Mouse (Mus musculus) CH12.LX (cell line): ENCODE measurements around the gene Il1rl2. TPM values are rescaled to one million over a fixed set of nuclear protein-coding genes. Genes with fewer than 3 reads are reported as not detected.

Experiments
- DNase-seq: peaks from one replicate; pipeline ENCODE4 v3.0.0-alpha.2; 2013; ENCODE audit errors: extremely low read depth
- H3K27ac ChIP-seq: 2 replicates; pipeline ENCODE4 v1.5.1; 2012; ENCODE audit warnings: low read depth, mild to moderate bottlenecking, control low read depth, moderate library complexity; ENCODE audit not compliant: insufficient read depth
- H3K27me3 ChIP-seq: replicated peaks from 2 replicates; pipeline ENCODE3; 2012; ENCODE audit warnings: inconsistent platforms
- H3K36me3 ChIP-seq, 2 experiments: replicated peaks in 1 of 2; 2 replicates each; pipeline versions ENCODE3 to v1.6.1; 2012; ENCODE audit warnings: inconsistent platforms in 1 of 2, low read length in 1 of 2, mild to moderate bottlenecking in 1 of 2, mixed read lengths in 1 of 2, moderate library complexity in 1 of 2; ENCODE audit not compliant: control insufficient read depth in 1 of 2, insufficient read depth in 1 of 2
- H3K4me1 ChIP-seq, 2 experiments: 2 replicates each; pipeline ENCODE4 v1.6.1; 2012; ENCODE audit warnings: inconsistent platforms in 1 of 2, moderate library complexity in 1 of 2; ENCODE audit not compliant: insufficient read depth in 2 of 2, control insufficient read depth in 1 of 2
- H3K4me2 ChIP-seq: 2 replicates; pipeline ENCODE4 v1.6.1; 2012; ENCODE audit warnings: low read depth, mild to moderate bottlenecking, control low read depth; ENCODE audit not compliant: poor library complexity, insufficient read depth, severe bottlenecking
- H3K4me3 ChIP-seq, 3 experiments: fragments of 150-350 bp in 1 of 3; sonication (generic) in 1 of 3; replicated peaks in 1 of 3; 2 replicates each; pipeline versions ENCODE3 to v1.5.1; 2011 to 2012; ENCODE audit warnings: low read depth in 2 of 3, low read length in 2 of 3, mild to moderate bottlenecking in 2 of 3, moderate library complexity in 2 of 3, control low read depth in 1 of 3, improper control_type of control experiment in 1 of 3, inconsistent platforms in 1 of 3, mixed read lengths in 1 of 3; ENCODE audit not compliant: poor library complexity in 1 of 3
- H3K79me2 ChIP-seq: replicated peaks from 2 replicates; pipeline ENCODE4 v1.6.1; 2012; ENCODE audit warnings: mild to moderate bottlenecking, moderate library complexity; ENCODE audit not compliant: control insufficient read depth, poor library complexity, insufficient read depth, severe bottlenecking; ENCODE audit errors: extremely low read depth
- H3K9ac ChIP-seq: 2 replicates; pipeline ENCODE4 v1.6.1; 2012; ENCODE audit warnings: low read depth, mild to moderate bottlenecking, control low read depth, moderate library complexity; ENCODE audit not compliant: insufficient read depth
- H3K9me3 ChIP-seq: replicated peaks from 2 replicates; pipeline ENCODE3; 2012; ENCODE audit warnings: low read length, inconsistent platforms, mixed read lengths
- BHLHE40 ChIP-seq: IDR thresholded peaks from 2 replicates; pipeline ENCODE4 v1.6.1; 2011; ENCODE audit warnings: mild to moderate bottlenecking, low read depth, low read length, improper control_type of control experiment
- CHD1 ChIP-seq: IDR thresholded peaks from 2 replicates; pipeline ENCODE4 v1.6.1; 2012; ENCODE audit warnings: low read depth, low read length, improper control_type of control experiment, inconsistent platforms
- CHD2 ChIP-seq: IDR thresholded peaks from 2 replicates; pipeline ENCODE4 v1.6.1; 2011; ENCODE audit warnings: low read length, improper control_type of control experiment
- ELF1 ChIP-seq: IDR thresholded peaks from 2 replicates; pipeline ENCODE4 v1.6.1; 2014; ENCODE audit warnings: low read depth, mild to moderate bottlenecking, inconsistent platforms, low read length, improper control_type of control experiment
- EP300 ChIP-seq: IDR thresholded peaks from 2 replicates; pipeline ENCODE4 v1.6.1; 2011; ENCODE audit warnings: low read length, improper control_type of control experiment
- JUN ChIP-seq: IDR thresholded peaks from 2 replicates; pipeline ENCODE4 v1.6.1; 2011; ENCODE audit warnings: low read depth, mild to moderate bottlenecking, low read length, improper control_type of control experiment, moderate library complexity; ENCODE audit not compliant: insufficient read depth
- JUND ChIP-seq: conservative IDR thresholded peaks from 2 replicates; pipeline ENCODE4 v1.6.1; 2011; ENCODE audit warnings: low read depth, low read length, improper control_type of control experiment
- MAZ ChIP-seq: IDR thresholded peaks from 2 replicates; pipeline ENCODE4 v1.6.1; 2012; ENCODE audit warnings: low read depth, mild to moderate bottlenecking, inconsistent platforms, low read length, improper control_type of control experiment, moderate library complexity
- MEF2A ChIP-seq: IDR thresholded peaks from 2 replicates; pipeline ENCODE4 v1.6.1; 2014; ENCODE audit warnings: low read depth, mild to moderate bottlenecking, inconsistent platforms, low read length, improper control_type of control experiment, borderline replicate concordance
- MXI1 ChIP-seq: IDR thresholded peaks from 2 replicates; pipeline ENCODE4 v1.6.1; 2011; ENCODE audit warnings: mild to moderate bottlenecking, low read depth, low read length, improper control_type of control experiment
- NRF1 ChIP-seq: IDR thresholded peaks from 2 replicates; pipeline ENCODE4 v1.6.1; 2014; ENCODE audit warnings: low read depth, mild to moderate bottlenecking, inconsistent platforms, low read length, improper control_type of control experiment, moderate library complexity
- RAD21 ChIP-seq: IDR thresholded peaks from 2 replicates; pipeline ENCODE4 v1.6.1; 2011; ENCODE audit warnings: low read depth, mild to moderate bottlenecking, low read length, improper control_type of control experiment, moderate library complexity
- TBP ChIP-seq: conservative IDR thresholded peaks from 2 replicates; pipeline ENCODE4 v1.6.1; 2011; ENCODE audit warnings: low read depth, low read length, improper control_type of control experiment
- TCF12 ChIP-seq: IDR thresholded peaks from 2 replicates; pipeline ENCODE4 v1.6.1; 2014; ENCODE audit warnings: low read depth, mild to moderate bottlenecking, inconsistent platforms, low read length, improper control_type of control experiment
- UBTF ChIP-seq: IDR thresholded peaks from 2 replicates; pipeline ENCODE4 v1.6.1; 2012; ENCODE audit warnings: low read depth, mild to moderate bottlenecking, inconsistent platforms, low read length, improper control_type of control experiment, moderate library complexity
- USF2 ChIP-seq: conservative IDR thresholded peaks from 2 replicates; pipeline ENCODE4 v1.6.1; 2011; ENCODE audit warnings: low read depth, low read length, improper control_type of control experiment
- ZMIZ1 ChIP-seq: IDR thresholded peaks from 2 replicates; pipeline ENCODE4 v1.6.1; 2012; ENCODE audit warnings: low read depth, mild to moderate bottlenecking, inconsistent platforms, low read length, improper control_type of control experiment
- ZNF384 ChIP-seq: IDR thresholded peaks from 2 replicates; pipeline ENCODE4 v1.6.1; 2012; ENCODE audit warnings: low read depth, low read length, improper control_type of control experiment, inconsistent platforms
- dilution Hi-C: fragments of 300-500 bp; cut with MboI; formaldehyde crosslinking; loops from 2 replicates; pipeline ENCODE4 v1.14.3; 2020; ENCODE audit warnings: low sequenced_read_pairs; ENCODE audit not compliant: extremely low pct_unique_long_range_greater_than_20kb, extremely low pct_ligation_motif_present
- in situ Hi-C: fragments of 300-500 bp; cut with MboI; formaldehyde crosslinking; loops from 3 replicates; pipeline ENCODE4 v1.14.3; 2019; ENCODE audit warnings: low sequenced_read_pairs, low pct_ligation_motif_present, low pct_unique_long_range_greater_than_20kb, mixed read lengths
- polyA plus RNA-seq: library from polyadenylated mRNA; unstranded; fragments of >175 nt; gene quantifications from 2 replicates; pipeline ENCODE4 v1.2.1, GENCODE M21; 2012; ENCODE audit warnings: low read depth; ENCODE audit not compliant: insufficient read length
- total RNA-seq, 2 experiments: library from RNA; depleted of rRNA; stranded (reverse); fragments of 300-350 nt in 1 of 2; fragments of >200 nt in 1 of 2; gene quantifications; 2 replicates each; pipeline ENCODE4 v1.2.3; 2012 to 2014

Gene Il1rl2
- total and polyA plus RNA-seq, 3 experiments = not detected

DNA sequence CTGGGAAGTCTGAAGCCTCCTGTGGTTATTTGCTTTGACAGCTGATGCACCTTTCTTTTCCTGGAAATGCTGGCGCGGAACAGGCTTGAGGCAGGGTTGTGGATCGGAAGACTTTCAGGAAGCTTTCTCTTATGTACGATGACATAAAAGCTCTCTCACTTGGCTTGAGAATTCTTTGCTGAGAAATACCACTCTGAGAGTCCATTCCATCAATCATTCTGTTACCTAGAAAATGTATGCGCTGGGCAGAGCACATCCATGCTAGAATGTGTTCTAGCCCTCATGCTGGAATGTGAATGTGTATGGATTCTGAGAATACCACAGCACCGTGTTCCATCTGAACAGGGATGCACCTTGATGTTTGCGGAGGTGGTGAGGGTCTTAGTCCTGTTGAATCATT, 89.9 kb downstream of the Il1rl2 start:
- no peak overlapping the region for H3K4me3 ChIP-seq
- no peak overlapping the region for H3K9ac ChIP-seq
- H3K4me2 ChIP-seq = no peak overlapping the region
- no peaks in the 10 kb centered on the region for H3K9me3 ChIP-seq
- H3K4me1 ChIP-seq = peaks cover 0 to 3% of the 10 kb centered on the region in 2 experiments; a peak in 1 of 4 replicates
- in situ Hi-C loops (no loop called here), dilution Hi-C loops (no loop called here)
- H3K27me3 ChIP-seq = no peaks in the 10 kb centered on the region
- no peak for DNase-seq
- H3K36me3 ChIP-seq = no peaks in the 10 kb centered on the region
- TF ChIP-seq ZNF384 = no peak
- no peak for TF ChIP-seq BHLHE40
- no peak for TF ChIP-seq USF2
- TF ChIP-seq JUN = no peak
- no peak for TF ChIP-seq ZMIZ1
- no peak for TF ChIP-seq CHD1
- TF ChIP-seq UBTF = no peak
- no peak for TF ChIP-seq NRF1
- TF ChIP-seq MAZ = no peak
- no peak for TF ChIP-seq EP300
- no peak for TF ChIP-seq RAD21
- no peak for TF ChIP-seq CHD2
- H3K27ac ChIP-seq = no peak overlapping the region
- H3K79me2 ChIP-seq = no peaks in the 10 kb centered on the region

DNA sequence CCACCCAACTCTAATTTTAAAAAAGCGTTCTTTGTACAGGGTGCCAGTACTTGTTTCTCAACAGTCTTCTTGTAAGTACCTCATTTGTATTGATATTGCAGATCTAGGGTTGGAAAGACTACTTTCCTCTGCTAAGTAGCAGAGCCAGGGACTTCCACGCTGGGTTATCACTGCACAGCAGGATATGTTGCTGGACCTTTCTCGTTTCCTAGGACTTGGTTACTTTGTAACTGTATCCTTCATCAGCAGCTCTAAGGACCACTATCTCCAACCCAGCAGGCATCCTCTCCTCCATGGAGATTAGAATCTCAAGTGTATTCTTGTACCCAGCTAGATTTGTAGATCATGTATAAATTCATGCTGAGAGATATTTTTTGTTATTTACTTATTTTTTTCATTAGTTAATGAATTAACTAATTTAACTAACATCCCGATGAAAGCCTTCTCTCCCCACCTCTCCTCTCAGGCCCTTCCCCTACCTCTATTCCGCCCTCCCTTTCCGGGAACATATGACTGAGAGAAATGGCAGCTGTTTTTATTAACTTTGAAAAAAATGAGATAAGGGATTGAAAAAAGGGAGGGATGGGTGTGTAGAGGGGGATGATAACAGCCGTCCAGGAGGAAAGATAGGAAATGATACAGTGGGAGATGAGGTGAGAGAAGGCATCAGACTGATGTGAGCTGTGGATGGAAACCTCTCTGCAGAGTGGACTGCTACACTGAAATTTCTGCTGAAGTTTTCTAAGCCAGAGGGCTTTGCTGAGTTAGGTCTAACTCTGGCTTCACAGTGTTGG, 90.7 kb downstream of the Il1rl2 start:
- H3K27ac ChIP-seq = no peak overlapping the region
- H3K9me3 ChIP-seq = no peaks in the 10 kb centered on the region

More for the DNA sequence above, 90.7 kb downstream of the Il1rl2 start:
- no peak overlapping the region for H3K4me2 ChIP-seq
- H3K36me3 ChIP-seq = no peaks in the 10 kb centered on the region
- dilution Hi-C loops (no loop called here), in situ Hi-C loops (no loop called here)
- TF ChIP-seq MEF2A (no peak), MXI1 (no peak), TBP (no peak), RAD21 (no peak), EP300 (no peak), JUND (no peak), BHLHE40 (no peak), ELF1 (no peak), TCF12 (no peak)
- no peaks in the 10 kb centered on the region for H3K79me2 ChIP-seq
- no peak overlapping the region for H3K4me3 ChIP-seq
- H3K27me3 ChIP-seq = no peaks in the 10 kb centered on the region
- DNase-seq = no peak
- peaks cover 0 to 3% of the 10 kb centered on the region in 2 experiments; a peak in 1 of 4 replicates for H3K4me1 ChIP-seq
- H3K9ac ChIP-seq = no peak overlapping the region
